Mouse (Mus musculus) megakaryocyte, adult 5-6 weeks (primary cell): ENCODE data around the gene Sgsm3. TPM values are rescaled to one million over a fixed set of nuclear protein-coding genes. Genes with fewer than 3 reads are reported as not detected.

ENCODE experiments used
- ATAC-seq: 2 replicates; pipeline ENCODE4 v1.8.0; 2016; ENCODE audit warnings: mild to moderate bottlenecking, inconsistent platforms; ENCODE audit not compliant: poor library complexity, severe bottlenecking
- total RNA-seq, 2 experiments: library from RNA; stranded (forward) in 1 of 2; stranded (reverse) in 1 of 2; fragments of 153-499, 151-499 nt in 1 of 2; fragments of 221-1000, 200-1000 nt in 1 of 2; gene quantifications; 2 replicates each; pipeline versions ENCODE4 v1.2.3 to v1.2.4; 2015 to 2017

Sgsm3 gene
- total RNA-seq, 2 experiments from 2014 or later = 5.9 to 20.7 TPM

GRCm38 (mm10) chr15:81055488-81055887, 77.9 kb downstream of the Sgsm3 start:
- no peak for ATAC-seq

DNA sequence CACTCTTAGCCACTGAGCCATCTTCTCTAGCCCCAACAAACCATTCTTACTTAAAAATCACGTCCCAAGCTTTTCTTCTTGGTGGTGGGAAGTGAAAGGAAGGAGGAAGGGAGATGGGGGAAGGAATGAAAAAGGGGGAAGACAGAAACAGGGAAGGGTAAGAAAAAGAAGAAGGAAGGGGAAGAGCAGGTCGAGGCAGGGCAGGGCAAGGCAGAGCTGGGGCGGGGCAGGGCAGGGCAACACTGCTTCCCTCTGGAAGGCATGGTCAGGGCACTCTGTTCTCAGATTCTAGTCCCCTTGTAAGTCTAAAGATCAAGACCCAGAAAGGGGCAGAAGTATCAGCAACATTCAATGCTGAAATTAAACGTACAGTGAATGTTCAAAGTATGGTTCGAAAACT, 80.2 kb downstream of the Sgsm3 start:
- peak; percentile 79 for ATAC-seq

DNA sequence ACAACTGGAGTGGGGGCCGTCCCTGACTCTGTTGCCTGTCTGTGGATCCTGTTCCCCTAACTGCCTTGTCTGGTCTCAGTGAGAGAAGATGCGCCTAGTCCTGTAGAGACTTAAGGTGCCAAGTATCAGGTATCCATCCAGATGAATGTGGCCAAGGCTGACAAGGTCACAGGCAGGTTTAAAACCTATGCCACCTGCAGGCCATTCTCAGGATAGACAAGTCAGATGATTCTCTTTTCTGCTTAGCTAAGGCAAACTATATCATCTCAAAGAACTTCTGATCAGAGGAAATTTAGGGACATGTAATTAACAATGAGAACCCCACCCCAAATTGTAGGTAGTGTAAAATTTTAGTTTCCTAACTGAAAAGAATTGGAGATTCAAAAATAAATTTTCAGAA, 83.4 kb downstream of the Sgsm3 start:
- ATAC-seq = no peak

Other genes starting within 250 kb of the Sgsm3 start
- gene Adsl, start 29.3 kb upstream of the Sgsm3 start, total RNA-seq (2015) = 17.0 and 28.2 TPM in 2 replicates
- 44.6 and 50.8 TPM in 2 replicates for gene Adsl, start 29.3 kb upstream of the Sgsm3 start, total RNA-seq (2017)
- 76.4 and 81.3 TPM in 2 replicates for gene Mrtfa, start 213.0 kb downstream of the Sgsm3 start, total RNA-seq (2015)
- 39.4 and 46.2 TPM in 2 replicates for gene Mrtfa, start 213.0 kb downstream of the Sgsm3 start, total RNA-seq (2017)